Mouse (Mus musculus): ENCODE data around the gene Dync1li1. TPM values are rescaled to one million over a fixed set of nuclear protein-coding genes. Genes with fewer than 3 reads are reported as not detected.

Dync1li1 gene
- polyA plus RNA-seq, 1 experiment from 2014 or later, result 65.6 TPM

GRCm38 (mm10) chr9:114699882-114700665, 11.5 kb downstream of the Dync1li1 start:
- DNase-seq (ENCODE audit: low spot score) (no peak), ATAC-seq (ENCODE audit: insufficient number of reproducible peaks, low FRiP score, low TSS enrichment, low read depth) (no peak)
- Histone ChIP-seq H3K9me3 (ENCODE audit: control insufficient read depth, low read length) (no peaks in the 10 kb centered on the region), H3K27me3 (ENCODE audit: control insufficient read depth, insufficient read depth, low read length) (no peaks in the 10 kb centered on the region), H3K4me2 (ENCODE audit: low read depth, severe bottlenecking) (no peak overlapping the region), H3K4me1 (ENCODE audit: control insufficient read depth, insufficient read depth, low read length) (no peaks in the 10 kb centered on the region), H3K4me3 (ENCODE audit: low read depth, low read length) (no peak overlapping the region), H3K36me3 (ENCODE audit: control insufficient read depth, insufficient read depth, low read length) (peaks cover 4% of the 10 kb centered on the region; the same call in 1 of the 2 replicates), H3K27ac (replicated peaks; ENCODE audit: low read depth, low read length) (no peak overlapping the region), H3K9ac (ENCODE audit: low read length) (no peak overlapping the region)
- 95% methylated on average over 16 of the region's 16 CpGs for WGBS

- Histone ChIP-seq H3K27me3 (ENCODE audit: control insufficient read depth, insufficient read depth, low read length) (no peaks in the 10 kb centered on the region), H3K9me3 (ENCODE audit: control insufficient read depth, low read length) (no peaks in the 10 kb centered on the region), H3K4me1 (ENCODE audit: control insufficient read depth, insufficient read depth, low read length) (no peaks in the 10 kb centered on the region), H3K4me2 (ENCODE audit: low read depth, severe bottlenecking) (no peak overlapping the region), H3K9ac (ENCODE audit: low read length) (no peak overlapping the region), H3K4me3 (ENCODE audit: low read depth, low read length) (no peak overlapping the region), H3K27ac (replicated peaks; ENCODE audit: low read depth, low read length) (no peak overlapping the region), H3K36me3 (ENCODE audit: control insufficient read depth, insufficient read depth, low read length) (peaks cover 6% of the 10 kb centered on the region; the same call in 1 of the 2 replicates)
- DNase-seq (ENCODE audit: low spot score) (no peak), ATAC-seq (ENCODE audit: insufficient number of reproducible peaks, low FRiP score, low TSS enrichment, low read depth) (no peak)
- WGBS, result 93% methylated on average over 2 of the region's 2 CpGs
Observed at GRCm38 (mm10) chr9:114701031-114701430, 12.4 kb downstream of the Dync1li1 start.

- no peaks in the 10 kb centered on the region for H3K27me3 ChIP-seq (ENCODE audit: control insufficient read depth, insufficient read depth, low read length)
- no peak overlapping the region for H3K4me2 ChIP-seq (ENCODE audit: low read depth, severe bottlenecking)
- H3K9ac ChIP-seq (ENCODE audit: low read length), result no peak overlapping the region
- H3K4me1 ChIP-seq (ENCODE audit: control insufficient read depth, insufficient read depth, low read length), result no peaks in the 10 kb centered on the region
- no peak for ATAC-seq (ENCODE audit: insufficient number of reproducible peaks, low FRiP score, low TSS enrichment, low read depth)
- no peak for DNase-seq (ENCODE audit: low spot score)
- no peak overlapping the region for H3K27ac ChIP-seq (replicated peaks; ENCODE audit: low read depth, low read length)
- peaks cover 8% of the 10 kb centered on the region for H3K36me3 ChIP-seq (ENCODE audit: control insufficient read depth, insufficient read depth, low read length)
- no peaks in the 10 kb centered on the region for H3K9me3 ChIP-seq (ENCODE audit: control insufficient read depth, low read length)
- 87% methylated on average over 4 of the region's 4 CpGs for WGBS
- H3K4me3 ChIP-seq (ENCODE audit: low read depth, low read length), result no peak overlapping the region
Observed at GRCm38 (mm10) chr9:114701921-114702320, 13.3 kb downstream of the Dync1li1 start.

GRCm38 (mm10) chr9:114707805-114708204, 19.2 kb downstream of the Dync1li1 start:
- DNase-seq (ENCODE audit: low spot score) (no peak), ATAC-seq (ENCODE audit: insufficient number of reproducible peaks, low FRiP score, low TSS enrichment, low read depth) (no peak)
- H3K9me3 ChIP-seq (ENCODE audit: control insufficient read depth, low read length), result no peaks in the 10 kb centered on the region
- peaks cover 6% of the 10 kb centered on the region; the same call in 1 of the 2 replicates for H3K36me3 ChIP-seq (ENCODE audit: control insufficient read depth, insufficient read depth, low read length)
- H3K4me1 ChIP-seq (ENCODE audit: control insufficient read depth, insufficient read depth, low read length), result no peaks in the 10 kb centered on the region
- no peak overlapping the region for H3K9ac ChIP-seq (ENCODE audit: low read length)
- 98% methylated on average over 4 of the region's 4 CpGs for WGBS
- H3K4me3 ChIP-seq (ENCODE audit: low read depth, low read length), result no peak overlapping the region
- H3K27ac ChIP-seq (replicated peaks; ENCODE audit: low read depth, low read length), result no peak overlapping the region
- H3K27me3 ChIP-seq (ENCODE audit: control insufficient read depth, insufficient read depth, low read length), result no peaks in the 10 kb centered on the region
- no peak overlapping the region for H3K4me2 ChIP-seq (ENCODE audit: low read depth, severe bottlenecking)

- no peak overlapping the region for H3K9ac ChIP-seq (ENCODE audit: low read length)
- ATAC-seq (ENCODE audit: insufficient number of reproducible peaks, low FRiP score, low TSS enrichment, low read depth) (no peak), DNase-seq (ENCODE audit: low spot score) (peak; percentile 43)
- H3K9me3 ChIP-seq (ENCODE audit: control insufficient read depth, low read length), result no peaks in the 10 kb centered on the region
- H3K4me2 ChIP-seq (ENCODE audit: low read depth, severe bottlenecking), result no peak overlapping the region
- H3K27me3 ChIP-seq (ENCODE audit: control insufficient read depth, insufficient read depth, low read length), result no peaks in the 10 kb centered on the region
- H3K4me1 ChIP-seq (ENCODE audit: control insufficient read depth, insufficient read depth, low read length), result no peaks in the 10 kb centered on the region
- 84% methylated on average over 7 of the region's 7 CpGs for WGBS
- H3K36me3 ChIP-seq (ENCODE audit: control insufficient read depth, insufficient read depth, low read length), result peaks cover 12% of the 10 kb centered on the region; the same call in 1 of the 2 replicates
- H3K4me3 ChIP-seq (ENCODE audit: low read depth, low read length), result no peak overlapping the region
- no peak overlapping the region for H3K27ac ChIP-seq (replicated peaks; ENCODE audit: low read depth, low read length)
Observed at GRCm38 (mm10) chr9:114710345-114710744, 21.8 kb downstream of the Dync1li1 start.

GRCm38 (mm10) chr9:114713481-114713880, 24.9 kb downstream of the Dync1li1 start:
- no peaks in the 10 kb centered on the region for H3K9me3 ChIP-seq (ENCODE audit: control insufficient read depth, low read length)
- H3K9ac ChIP-seq (ENCODE audit: low read length), result no peak overlapping the region
- no peak overlapping the region for H3K4me3 ChIP-seq (ENCODE audit: low read depth, low read length)
- H3K36me3 ChIP-seq (ENCODE audit: control insufficient read depth, insufficient read depth, low read length), result peaks cover 13% of the 10 kb centered on the region; the same call in 1 of the 2 replicates
- ATAC-seq (ENCODE audit: insufficient number of reproducible peaks, low FRiP score, low TSS enrichment, low read depth) (no peak), DNase-seq (ENCODE audit: low spot score) (no peak)
- WGBS, result 95% methylated on average over 7 of the region's 7 CpGs
- H3K4me1 ChIP-seq (ENCODE audit: control insufficient read depth, insufficient read depth, low read length), result no peaks in the 10 kb centered on the region
- H3K4me2 ChIP-seq (ENCODE audit: low read depth, severe bottlenecking), result no peak overlapping the region
- no peaks in the 10 kb centered on the region for H3K27me3 ChIP-seq (ENCODE audit: control insufficient read depth, insufficient read depth, low read length)
- H3K27ac ChIP-seq (replicated peaks; ENCODE audit: low read depth, low read length), result no peak overlapping the region

- Histone ChIP-seq H3K9me3 (ENCODE audit: control insufficient read depth, low read length) (no peaks in the 10 kb centered on the region), H3K36me3 (ENCODE audit: control insufficient read depth, insufficient read depth, low read length) (peaks cover 25% of the 10 kb centered on the region; the same call in 1 of the 2 replicates), H3K27me3 (ENCODE audit: control insufficient read depth, insufficient read depth, low read length) (no peaks in the 10 kb centered on the region), H3K27ac (replicated peaks; ENCODE audit: low read depth, low read length) (no peak overlapping the region), H3K4me1 (ENCODE audit: control insufficient read depth, insufficient read depth, low read length) (no peaks in the 10 kb centered on the region), H3K4me2 (ENCODE audit: low read depth, severe bottlenecking) (no peak overlapping the region), H3K4me3 (ENCODE audit: low read depth, low read length) (no peak overlapping the region), H3K9ac (ENCODE audit: low read length) (no peak overlapping the region)
- 81% methylated on average over 18 of the region's 18 CpGs for WGBS
- DNase-seq (ENCODE audit: low spot score) (no peak), ATAC-seq (ENCODE audit: insufficient number of reproducible peaks, low FRiP score, low TSS enrichment, low read depth) (no peak)
Observed at GRCm38 (mm10) chr9:114716677-114717331, 28.2 kb downstream of the Dync1li1 start.

GRCm38 (mm10) chr9:114727315-114727714, 38.7 kb downstream of the Dync1li1 start:
- no peak overlapping the region for H3K4me2 ChIP-seq (ENCODE audit: low read depth, severe bottlenecking)
- H3K4me1 ChIP-seq (ENCODE audit: control insufficient read depth, insufficient read depth, low read length), result peaks cover 4% of the 10 kb centered on the region
- ATAC-seq (ENCODE audit: insufficient number of reproducible peaks, low FRiP score, low TSS enrichment, low read depth), result no peak
- H3K4me3 ChIP-seq (ENCODE audit: low read depth, low read length), result no peak overlapping the region
- peak; percentile 54 for DNase-seq (ENCODE audit: low spot score)
- no peak overlapping the region for H3K9ac ChIP-seq (ENCODE audit: low read length)
- no peaks in the 10 kb centered on the region for H3K27me3 ChIP-seq (ENCODE audit: control insufficient read depth, insufficient read depth, low read length)
- H3K9me3 ChIP-seq (ENCODE audit: control insufficient read depth, low read length), result no peaks in the 10 kb centered on the region
- no peak overlapping the region for H3K27ac ChIP-seq (replicated peaks; ENCODE audit: low read depth, low read length)
- H3K36me3 ChIP-seq (ENCODE audit: control insufficient read depth, insufficient read depth, low read length), result peaks cover 3% of the 10 kb centered on the region; the same call in 1 of the 2 replicates
- WGBS, result 8% methylated on average over 3 of the region's 3 CpGs
